Mouse (Mus musculus): ENCODE data around the gene Dmpk. TPM values are rescaled to one million over a fixed set of nuclear protein-coding genes. Genes with fewer than 3 reads are reported as not detected.

Gene Dmpk
- polyA plus RNA-seq, 1 experiment, result 400 TPM

DNA sequence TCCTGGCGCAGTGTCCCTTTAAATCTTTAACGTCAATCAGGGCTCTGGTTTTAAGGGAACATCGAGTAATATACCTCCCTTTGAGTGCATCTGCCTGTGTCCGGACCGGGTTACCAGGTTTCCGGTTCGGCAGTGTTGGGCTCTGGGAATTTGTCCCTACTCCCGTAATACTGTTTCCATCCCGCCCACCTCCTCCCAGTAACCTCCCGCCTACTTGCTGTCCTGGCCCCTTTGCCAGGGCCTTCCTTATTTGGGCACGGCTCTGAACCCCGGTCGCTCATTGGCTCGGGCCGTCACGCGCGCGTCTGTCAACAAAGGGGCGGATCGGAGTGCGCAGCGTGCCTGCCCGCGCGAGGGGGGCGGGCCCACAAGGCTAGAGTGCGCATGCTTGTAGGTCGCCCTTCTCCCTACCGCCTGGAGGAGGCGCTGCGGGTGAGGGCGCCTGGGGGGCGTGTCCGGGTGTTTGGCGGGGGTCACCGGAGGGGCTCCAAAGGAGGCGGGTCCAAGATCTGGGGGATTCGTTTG lies 47.7 kb downstream of the Dmpk start:
- DNase-seq (ENCODE audit: low read depth, low spot score), result peak; percentile 84
- WGBS, result under 1% methylated on average over 38 of the region's 39 CpGs

DNA sequence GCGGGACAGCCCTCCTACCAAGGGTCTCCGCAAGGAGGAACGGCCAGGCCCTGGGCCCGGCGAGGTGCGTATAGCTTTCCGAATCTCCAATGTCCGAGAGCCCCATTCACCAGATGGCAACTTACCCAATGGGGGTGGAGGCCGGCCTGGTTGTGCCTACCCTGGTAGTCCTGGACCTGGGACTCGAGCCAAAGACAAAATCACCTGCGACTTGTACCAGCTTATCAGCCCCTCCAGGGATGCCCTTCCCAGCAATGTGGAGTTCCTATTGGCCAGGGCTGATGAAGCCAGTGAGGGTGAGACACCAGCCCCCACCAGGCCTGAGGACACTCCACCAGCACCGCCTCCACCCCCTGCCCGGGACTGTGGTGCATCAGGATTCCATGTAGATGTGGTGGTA lies 52.5 kb downstream of the Dmpk start:
- WGBS, result 95% methylated on average over 13 of the region's 13 CpGs
- no peak for DNase-seq (ENCODE audit: low read depth, low spot score)

DNA sequence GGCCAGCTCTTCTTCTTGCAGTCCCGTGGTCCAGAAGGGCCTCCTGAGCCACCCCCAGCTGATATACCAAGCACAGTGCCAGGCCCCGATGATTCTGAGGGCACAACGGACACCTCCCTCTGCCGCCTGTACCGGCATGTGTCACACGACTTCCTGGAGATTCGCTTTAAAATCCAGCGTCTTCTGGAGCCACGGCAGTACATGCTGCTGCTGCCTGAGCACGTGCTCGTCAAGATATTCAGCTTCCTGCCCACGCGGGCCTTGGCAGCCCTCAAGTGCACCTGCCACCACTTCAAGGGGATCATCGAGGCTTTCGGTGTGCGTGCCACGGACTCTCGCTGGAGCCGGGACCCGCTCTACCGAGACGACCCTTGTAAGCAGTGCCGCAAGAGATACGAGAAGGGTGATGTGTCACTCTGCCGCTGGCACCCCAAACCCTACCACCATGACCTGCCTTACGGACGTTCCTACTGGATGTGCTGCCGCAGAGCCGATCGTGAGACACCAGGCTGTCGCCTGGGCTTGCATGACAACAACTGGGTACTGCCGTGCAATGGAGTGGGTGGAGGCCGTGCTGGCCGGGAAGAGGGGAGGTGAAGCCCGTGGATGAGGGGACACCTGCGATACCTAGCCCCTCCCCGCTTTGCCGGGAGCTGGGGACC lies 53.2 kb downstream of the Dmpk start:
- WGBS, result 89% methylated on average over 38 of the region's 38 CpGs
- no peak for DNase-seq (ENCODE audit: low read depth, low spot score)

DNA sequence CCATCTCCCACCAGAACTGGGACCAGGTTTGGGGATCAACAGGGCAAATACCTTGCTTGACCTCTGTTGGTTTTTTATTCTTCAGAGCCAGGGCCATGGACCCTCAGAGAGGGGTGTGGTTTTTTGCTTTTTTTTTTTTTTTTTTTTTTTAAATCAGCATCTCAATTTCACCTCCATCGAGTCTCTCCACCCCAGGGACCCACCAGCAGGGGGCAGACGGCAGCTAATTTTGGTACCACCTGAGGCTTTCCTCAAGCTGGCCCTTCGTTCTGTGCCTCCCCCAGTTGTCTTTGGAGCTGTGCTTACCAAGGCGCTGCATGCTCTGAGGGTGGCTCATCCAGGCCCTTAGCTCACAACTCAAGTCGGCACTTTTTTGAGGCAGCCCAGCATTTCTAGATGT lies 53.7 kb downstream of the Dmpk start:
- no peak for DNase-seq (ENCODE audit: low read depth, low spot score)
- WGBS, result 52% methylated on average over 5 of the region's 5 CpGs

Other genes with a start within 250 kb of the Dmpk start
- 3.2 and 3.3 TPM in 2 replicates for gene Mill2, start 243.9 kb upstream of the Dmpk start, polyA plus RNA-seq (2012; rRNA removed)
- gene Pglyrp1, start 212.5 kb upstream of the Dmpk start, polyA plus RNA-seq (2012; rRNA removed), result 539 and 693 TPM in 2 replicates
- gene Ccdc61, start 173.4 kb upstream of the Dmpk start, polyA plus RNA-seq (2012; rRNA removed), result 19.2 and 25.2 TPM in 2 replicates
- 0.17 and 0.21 TPM in 2 replicates for gene Nova2, start 158.0 kb upstream of the Dmpk start, polyA plus RNA-seq (2012; rRNA removed)
- gene Nanos2, start 96.4 kb upstream of the Dmpk start, polyA plus RNA-seq (2012; rRNA removed), result not detected in 2 replicates
- 1.9 and 2.0 TPM in 2 replicates for gene Mypop, start 92.6 kb upstream of the Dmpk start, polyA plus RNA-seq (2012; rRNA removed)
- 18.7 and 19.4 TPM in 2 replicates for gene Irf2bp1, start 79.8 kb upstream of the Dmpk start, polyA plus RNA-seq (2012; rRNA removed)
- 24.9 and 28.3 TPM in 2 replicates for gene Foxa3, start 60.3 kb upstream of the Dmpk start, polyA plus RNA-seq (2012; rRNA removed)
- gene Sympk, start 59.5 kb upstream of the Dmpk start, polyA plus RNA-seq (2012; rRNA removed), result 54.8 and 68.3 TPM in 2 replicates
- 0.11 TPM in 1 of 2 replicates, not detected in the other for gene Rsph6a, start 29.2 kb upstream of the Dmpk start, polyA plus RNA-seq (2012; rRNA removed)
- 15.3 and 15.6 TPM in 2 replicates for gene Dmwd, start 7.6 kb upstream of the Dmpk start, polyA plus RNA-seq (2012; rRNA removed)
- 14.5 and 17.2 TPM in 2 replicates for gene Six5, start 10.7 kb downstream of the Dmpk start, polyA plus RNA-seq (2012; rRNA removed)
- 0.03 TPM in 1 of 2 replicates, not detected in the other for gene Gm4969, start 34.5 kb downstream of the Dmpk start, polyA plus RNA-seq (2012; rRNA removed)
- gene Fbxo46, start 36.0 kb downstream of the Dmpk start, polyA plus RNA-seq (2012; rRNA removed), result 9.8 and 10.1 TPM in 2 replicates
- gene Qpctl, start 65.4 kb downstream of the Dmpk start, polyA plus RNA-seq (2012; rRNA removed), result 7.7 and 9.8 TPM in 2 replicates
- 47.1 and 49.1 TPM in 2 replicates for gene Snrpd2, start 65.9 kb downstream of the Dmpk start, polyA plus RNA-seq (2012; rRNA removed)
- 0.67 and 0.68 TPM in 2 replicates for gene Gipr, start 82.3 kb downstream of the Dmpk start, polyA plus RNA-seq (2012; rRNA removed)
- 16.7 and 19.6 TPM in 2 replicates for gene Eml2, start 92.6 kb downstream of the Dmpk start, polyA plus RNA-seq (2012; rRNA removed)
- 3.2 TPM in 2 replicates for gene Gpr4, start 128.7 kb downstream of the Dmpk start, polyA plus RNA-seq (2012; rRNA removed)
- gene Opa3, start 144.5 kb downstream of the Dmpk start, polyA plus RNA-seq (2012; rRNA removed), result 33.6 and 36.3 TPM in 2 replicates
- 241 and 341 TPM in 2 replicates for gene Vasp, start 188.0 kb downstream of the Dmpk start, polyA plus RNA-seq (2012; rRNA removed)
- gene Ppm1n, start 196.2 kb downstream of the Dmpk start, polyA plus RNA-seq (2012; rRNA removed), result 0.33 and 1.3 TPM in 2 replicates
- gene Rtn2, start 198.8 kb downstream of the Dmpk start, polyA plus RNA-seq (2012; rRNA removed), result 12.7 and 18.9 TPM in 2 replicates
- 1.4 and 6.2 TPM in 2 replicates for gene Fosb, start 226.2 kb downstream of the Dmpk start, polyA plus RNA-seq (2012; rRNA removed)

Measured in large intestine, adult 2 months (tissue).